Mouse (Mus musculus) testis, adult 2 months (tissue): ENCODE data around the gene B830017H08Rik.

Experiments
- CTCF ChIP-seq: fragments of 200-500 bp; IDR thresholded peaks from 2 replicates; pipeline ENCODE4 v1.5.1; 2012; ENCODE audit warnings: low read depth, mild to moderate bottlenecking, inconsistent platforms, low read length, moderate library complexity; ENCODE audit not compliant: control insufficient read depth, insufficient read depth, insufficient replicate concordance
- POLR2A ChIP-seq: fragments of 200-500 bp; IDR thresholded peaks from 2 replicates; pipeline ENCODE4 v1.6.1; 2012; ENCODE audit warnings: low read depth, mild to moderate bottlenecking, inconsistent platforms, low read length, moderate library complexity; ENCODE audit not compliant: control insufficient read depth

- TF ChIP-seq CTCF (no peak), POLR2A (no peak)
These were observed 1.1 kb upstream of the B830017H08Rik start for GRCm38 (mm10) chr16:17831781-17832180.
